8 mouse cellular contexts compared by ENCODE assay signal in the genomic region with DNA sequence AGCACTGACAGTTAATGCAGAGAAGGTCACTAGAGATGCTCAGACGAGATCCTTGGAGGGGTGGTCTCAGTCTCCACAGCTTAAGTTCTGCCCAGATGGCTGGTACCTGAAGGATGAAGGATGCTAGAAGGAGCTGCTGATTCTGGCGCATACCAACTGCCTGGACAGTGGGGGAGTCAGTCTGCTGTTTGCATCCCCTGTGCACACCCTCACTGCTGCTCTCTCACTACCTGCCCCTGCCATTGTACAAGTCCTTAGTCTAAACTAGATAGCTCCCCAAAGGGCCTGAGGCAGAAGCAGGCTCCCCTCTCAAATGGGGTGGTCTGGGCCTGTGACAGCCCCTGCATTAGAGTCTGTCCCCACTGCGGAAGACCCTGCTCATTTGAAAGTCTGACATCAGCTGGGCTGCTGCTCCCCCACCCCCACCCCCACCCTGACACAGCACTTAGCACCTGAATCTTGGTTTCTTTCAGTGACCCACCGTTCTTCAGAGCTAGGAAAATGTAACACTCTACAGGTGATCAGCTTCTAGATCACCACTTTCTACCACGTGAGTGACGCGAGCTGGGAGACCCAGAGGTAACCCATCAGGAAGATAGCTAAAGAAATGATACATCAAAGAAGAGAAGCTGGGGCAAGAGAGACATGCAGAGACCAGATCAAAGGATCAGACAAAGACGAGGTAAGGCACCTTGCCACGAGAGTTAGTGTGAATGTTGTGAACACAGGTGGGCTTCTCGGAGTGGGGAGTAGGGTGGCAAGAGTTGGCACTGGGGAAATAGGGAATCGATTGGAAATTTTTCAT. TPM values are rescaled to one million over a fixed set of nuclear protein-coding genes. Genes with fewer than 3 reads are reported as not detected.
DNase-seq lines count a peak whose midpoint lies in the region; ATAC-seq and TF ChIP-seq lines count a peak whose summit lies in the region.

A gene (minus strand): TSS at position 92 of the 805 bp plus-strand sequence.

- no peak for TF ChIP-seq CTCF in E14TG2a.4 (conservative IDR thresholded peaks at IDR 0.05; ENCODE audit: low read length)

- no peak for ATAC-seq in erythroblast, adult 5-6 weeks (replicated peaks; ENCODE audit: low FRiP score, poor library complexity, severe bottlenecking)
- ATAC-seq in liver, embryonic 13.5 days (ENCODE audit: low read depth): no peak

- peak within 1 kb of the TSS; percentile 97 for H3K27ac ChIP-seq in embryonic facial prominence, embryonic 10.5 days (replicated peaks)
- H3K27ac ChIP-seq in liver, embryonic 13.5 days: peak within 1 kb of the TSS; percentile 93

- peak within 1 kb of the TSS; percentile 86 for H3K4me3 ChIP-seq in erythroblast, embryonic 14.5 days (replicated peaks)
- peak within 1 kb of the TSS; percentile 76 for H3K4me3 ChIP-seq in E14TG2a.4 (replicated peaks; ENCODE audit: low read length)
- peak within 1 kb of the TSS; percentile 69 for H3K4me3 ChIP-seq in embryonic facial prominence, embryonic 10.5 days
- H3K4me3 ChIP-seq in liver, embryonic 13.5 days (replicated peaks): peak within 1 kb of the TSS; percentile 75

- H3K36me3 ChIP-seq in erythroblast, embryonic 14.5 days (ENCODE audit: control insufficient read depth): peaks cover 44% of the 10 kb centered on the region
- peaks cover 46% of the 10 kb centered on the region for H3K36me3 ChIP-seq in E14TG2a.4 (ENCODE audit: insufficient read depth, low read length)
- H3K36me3 ChIP-seq in embryonic facial prominence, embryonic 10.5 days (replicated peaks): peaks cover 40% of the 10 kb centered on the region
- H3K36me3 ChIP-seq in liver, embryonic 13.5 days: peaks cover 23% of the 10 kb centered on the region

- no peaks in the 10 kb centered on the region for H3K9me3 ChIP-seq in erythroblast, embryonic 14.5 days (ENCODE audit: control insufficient read depth, low read length)
- H3K9me3 ChIP-seq in E14TG2a.4 (ENCODE audit: low read length): no peaks in the 10 kb centered on the region
- H3K9me3 ChIP-seq in embryonic facial prominence, embryonic 10.5 days: no peaks in the 10 kb centered on the region
- no peaks in the 10 kb centered on the region for H3K9me3 ChIP-seq in liver, embryonic 13.5 days (replicated peaks)

- H3K27me3 ChIP-seq in erythroblast, embryonic 14.5 days (ENCODE audit: control insufficient read depth): no peaks in the 10 kb centered on the region
- H3K27me3 ChIP-seq in E14TG2a.4 (ENCODE audit: insufficient read depth, low read length): no peaks in the 10 kb centered on the region
- H3K27me3 ChIP-seq in embryonic facial prominence, embryonic 10.5 days (replicated peaks; ENCODE audit: low read depth, poor library complexity, severe bottlenecking): no peaks in the 10 kb centered on the region
- H3K27me3 ChIP-seq in liver, embryonic 13.5 days: no peaks in the 10 kb centered on the region

- peaks cover 51% of the 10 kb centered on the region for H3K4me1 ChIP-seq in erythroblast, embryonic 14.5 days (ENCODE audit: control insufficient read depth)
- peaks cover 58% of the 10 kb centered on the region for H3K4me1 ChIP-seq in E14TG2a.4 (replicated peaks; ENCODE audit: low read depth, low read length)
- H3K4me1 ChIP-seq in embryonic facial prominence, embryonic 10.5 days: peaks cover 39% of the 10 kb centered on the region
- peaks cover 46% of the 10 kb centered on the region for H3K4me1 ChIP-seq in liver, embryonic 13.5 days (replicated peaks)

- DNase-seq in embryonic facial prominence, embryonic 10.5 days (ENCODE audit: low spot score): peak; percentile 66
- peak; percentile 31 for DNase-seq in induced T-regulatory cell, adult 2 months (ENCODE audit: low read depth)
- no peak for DNase-seq in liver, embryonic 13.5 days
- DNase-seq in right cerebral cortex, postnatal 36 days (ENCODE audit: low spot score in 2 of 2): peak; percentile 84 to 90
- DNase-seq in ovary, adult 18-20 months (ENCODE audit: low spot score): no peak

- peak within 1 kb of the TSS; percentile 91 for H3K4me2 ChIP-seq in liver, embryonic 13.5 days

- 43% methylated on average over 11 of the region's 11 CpGs for WGBS in embryonic facial prominence, embryonic 10.5 days
- WGBS in liver, embryonic 13.5 days (ENCODE audit: insufficient replicate concordance): 72% methylated on average over 11 of the region's 11 CpGs

- peak within 1 kb of the TSS; percentile 87 for H3K9ac ChIP-seq in liver, embryonic 13.5 days

RNA-seq across cellular contexts. Expression of the gene that starts here (rescaled TPM):
- not detected in 2 replicates for polyA plus RNA-seq in erythroblast, embryonic 14.5 days (2012)
- total RNA-seq in erythroblast, adult 5-6 weeks (2015; ENCODE audit: low replicate concordance): not detected in 2 replicates
- 0.56 TPM in 1 of 2 replicates, not detected in the other for total RNA-seq in erythroblast, adult 5-6 weeks (2017; ENCODE audit: low replicate concordance)
- 29.3 and 32.0 TPM in 2 replicates for polyA plus RNA-seq in embryonic facial prominence, embryonic 10.5 days (2016; fragmentation: Nextera tagmentation; extraction: Ambion mirVana)
- polyA plus RNA-seq in liver, embryonic 13.5 days (2015; fragmentation: Nextera tagmentation; extraction: Ambion mirVana): 0.52 and 0.73 TPM in 2 replicates

Comparison
In these comparisons a context has a peak if more than half of its experiments do, and no peak if none do; other contexts are left out.
1. RNA of the gene that starts here (polyA plus RNA-seq): 29.3 to 32.0 TPM in embryonic facial prominence, embryonic 10.5 days; 0.52 to 0.73 TPM in liver, embryonic 13.5 days and not detected in erythroblast, embryonic 14.5 days; every median in the first group is over 10 times any median in the second.
2. DNase-seq: peak in embryonic facial prominence, embryonic 10.5 days (single experiment), induced T-regulatory cell, adult 2 months (single experiment) and right cerebral cortex, postnatal 36 days (2 of 2); none in liver, embryonic 13.5 days (single experiment) and ovary, adult 18-20 months (single experiment).
3. Peak in every context shown above with its lines, with median percentiles within 50 percentile points of each other: H3K4me3 ChIP-seq.